Mouse (Mus musculus): Measurements from ENCODE around the gene Tgfb1.

The Tgfb1 gene

GRCm38 (mm10) chr7:25675405-25675804 lies 11.4 kb upstream of the Tgfb1 start:
- DNase-seq (ENCODE audit: low spot score): no peak

- peak; percentile 82 for DNase-seq (ENCODE audit: low spot score)
Measured at GRCm38 (mm10) chr7:25676085-25676781, 10.6 kb upstream of the Tgfb1 start.

- DNase-seq (ENCODE audit: low spot score): no peak
Measured at GRCm38 (mm10) chr7:25677013-25677412, 9.8 kb upstream of the Tgfb1 start.

DNA sequence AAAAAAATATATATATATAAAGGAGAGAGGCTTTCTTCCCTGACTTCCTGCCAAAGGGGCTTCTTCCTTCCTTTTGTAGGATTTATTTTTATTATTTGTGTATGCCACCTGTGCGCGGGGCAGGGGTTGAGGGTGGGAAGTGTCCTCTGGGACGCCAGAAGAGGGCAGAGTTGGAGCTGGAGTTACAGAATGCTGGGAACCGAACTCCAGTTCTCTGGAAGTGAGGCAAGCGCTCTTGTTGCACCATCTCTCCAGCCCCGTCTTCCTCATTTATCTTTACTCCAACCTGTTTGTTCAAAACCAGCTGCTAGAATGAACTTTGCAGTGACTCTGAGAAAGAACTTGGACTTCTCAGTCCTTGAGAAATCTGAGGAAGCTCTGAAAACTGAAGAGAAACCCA lies 6.8 kb upstream of the Tgfb1 start:
- no peak for DNase-seq (ENCODE audit: low spot score)

- peak; percentile 91 for DNase-seq (ENCODE audit: low spot score)
Measured at GRCm38 (mm10) chr7:25680514-25681258, 6.1 kb upstream of the Tgfb1 start, which contains the start of gene B9d2. Gene B9d2, plus strand, starts transcription at chr7:25680780.

DNA sequence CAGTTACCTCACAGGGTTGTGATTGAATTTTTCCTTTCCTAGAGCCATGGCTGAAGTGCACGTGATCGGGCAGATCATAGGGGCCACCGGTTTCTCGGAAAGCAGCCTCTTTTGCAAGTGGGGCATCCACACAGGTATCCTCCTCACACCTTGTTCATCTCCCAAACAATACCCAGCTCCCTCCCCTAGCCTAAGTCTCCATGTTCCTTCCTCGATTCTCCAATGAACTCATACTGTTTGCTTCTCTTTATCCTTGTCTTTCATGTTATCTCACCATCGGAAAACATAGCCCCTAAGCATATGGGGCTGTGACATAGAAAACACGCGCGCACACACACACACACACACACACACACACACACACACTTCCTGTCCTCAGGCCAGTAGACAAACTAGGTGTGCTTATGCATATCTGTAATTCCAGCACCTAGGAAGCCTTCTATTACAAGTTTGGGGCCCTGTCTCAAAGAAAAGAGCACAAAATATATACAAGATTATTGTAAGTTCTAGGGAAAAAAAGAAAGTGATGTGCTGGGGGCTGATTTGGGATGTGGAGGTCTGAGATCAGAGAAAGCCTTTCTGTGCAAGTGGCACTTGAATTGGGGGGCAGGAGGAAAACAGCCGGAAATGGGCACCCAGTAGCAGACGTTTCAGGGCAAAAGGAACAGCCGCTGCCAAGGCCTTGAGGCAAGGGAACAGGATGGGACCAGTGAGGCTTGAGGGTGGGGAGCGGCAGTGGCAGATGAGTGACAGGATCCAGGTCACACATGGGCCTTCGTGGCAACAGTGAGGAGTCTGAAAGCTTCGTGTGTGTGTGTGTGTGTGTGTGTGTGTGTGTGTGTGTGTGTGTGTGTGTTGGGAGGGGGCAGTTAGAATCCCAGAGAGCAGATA lies 5.2 kb upstream of the Tgfb1 start:
- no peak for DNase-seq (ENCODE audit: low spot score)

DNA sequence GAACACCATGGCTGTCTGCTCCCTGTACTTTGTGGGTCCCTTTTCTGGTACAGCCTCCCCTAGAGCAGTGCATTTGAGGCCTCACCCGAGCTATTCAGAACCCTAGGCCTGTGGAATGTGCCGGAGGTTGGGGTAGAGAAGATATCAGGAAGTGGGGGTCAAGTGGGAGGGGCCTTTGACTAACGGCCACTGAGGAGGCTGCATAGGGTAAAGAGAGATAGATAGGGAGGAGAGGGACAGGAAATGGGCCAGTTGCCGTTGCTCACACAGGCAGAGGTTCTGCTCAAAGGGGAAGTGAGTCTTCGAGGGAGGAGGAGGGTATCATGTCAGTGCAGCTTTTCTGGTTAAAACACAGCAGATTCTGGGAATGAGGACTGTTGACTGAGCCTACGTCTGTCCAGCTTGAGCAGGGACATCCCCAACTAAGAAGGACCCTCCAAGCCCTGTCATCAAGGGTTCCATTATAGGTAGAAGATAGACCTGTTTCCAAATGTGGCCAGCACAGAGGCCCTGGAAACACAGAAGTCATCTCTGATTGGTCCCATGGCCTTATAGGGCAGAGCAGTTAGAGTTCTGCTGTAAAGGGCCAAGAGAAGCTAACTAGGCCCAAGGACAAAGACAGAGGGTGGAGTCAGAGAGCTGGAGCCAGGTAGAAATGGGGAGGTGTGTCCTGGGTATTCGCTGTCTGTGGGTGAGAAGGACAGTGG lies 3.2 kb upstream of the Tgfb1 start:
- no peak for DNase-seq (ENCODE audit: low spot score)

- no peak for DNase-seq (ENCODE audit: low spot score)
Measured at GRCm38 (mm10) chr7:25684659-25685058, 2.1 kb upstream of the Tgfb1 start.

DNA sequence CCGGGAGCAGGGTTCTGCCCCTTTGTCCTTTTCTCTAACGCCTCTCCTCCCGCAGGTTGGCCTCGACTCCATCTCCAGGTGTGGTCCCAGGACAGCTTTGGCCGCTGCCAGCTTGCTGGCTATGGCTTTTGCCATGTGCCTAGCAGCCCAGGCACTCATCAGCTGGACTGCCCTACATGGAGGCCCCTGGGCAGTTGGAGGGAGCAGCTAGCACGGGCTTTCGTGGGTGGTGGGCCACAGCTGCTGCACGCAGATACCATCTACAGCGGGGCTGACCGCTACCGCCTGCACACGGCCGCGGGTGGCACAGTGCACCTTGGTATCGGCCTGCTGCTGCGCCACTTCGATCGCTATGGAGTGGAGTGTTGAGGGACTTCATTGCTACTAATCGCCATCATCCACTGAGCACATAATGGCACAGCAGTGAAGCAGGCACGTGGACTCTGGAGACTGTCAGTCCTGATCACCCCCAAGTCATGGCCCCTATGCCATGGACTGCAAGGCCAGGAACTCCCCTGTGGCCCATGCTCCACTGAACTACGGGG lies 804 bp upstream of the Tgfb1 start:
- no peak for DNase-seq (ENCODE audit: low spot score)

- DNase-seq (ENCODE audit: low spot score): no peak
Measured at GRCm38 (mm10) chr7:25687811-25688401, 1.1 kb downstream of the Tgfb1 start.

- no peak for DNase-seq (ENCODE audit: low spot score)
Measured at GRCm38 (mm10) chr7:25688810-25689586, 2.2 kb downstream of the Tgfb1 start.

GRCm38 (mm10) chr7:25689603-25690021 lies 2.8 kb downstream of the Tgfb1 start:
- DNase-seq (ENCODE audit: low spot score): no peak

DNA sequence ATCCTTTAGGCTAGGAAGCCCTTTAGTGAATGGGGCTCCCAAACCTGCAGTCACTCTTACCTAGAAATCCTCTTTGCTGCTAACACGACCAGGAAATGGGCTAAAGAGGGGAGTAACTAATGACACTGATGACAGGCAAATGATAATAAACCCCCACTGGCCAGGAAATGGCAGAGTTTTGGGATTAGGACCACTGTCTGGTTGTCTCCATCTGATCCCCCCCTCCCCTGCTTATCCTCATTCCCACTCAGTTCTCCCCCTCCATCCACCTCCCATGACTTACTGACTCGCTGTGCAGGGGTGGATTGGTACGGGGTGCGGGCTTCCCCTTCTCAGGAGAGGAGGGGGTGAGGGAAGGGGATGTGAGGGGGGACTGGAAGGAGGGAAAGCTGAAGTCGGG lies 3.2 kb downstream of the Tgfb1 start:
- no peak for DNase-seq (ENCODE audit: low spot score)

GRCm38 (mm10) chr7:25694104-25694503 lies 7.3 kb downstream of the Tgfb1 start:
- no peak for DNase-seq (ENCODE audit: low spot score)

GRCm38 (mm10) chr7:25699851-25700250 lies 13.0 kb downstream of the Tgfb1 start:
- DNase-seq (ENCODE audit: low spot score): no peak

GRCm38 (mm10) chr7:25700732-25701131 lies 13.9 kb downstream of the Tgfb1 start:
- DNase-seq (ENCODE audit: low spot score): no peak

GRCm38 (mm10) chr7:25702350-25702749 lies 15.5 kb downstream of the Tgfb1 start:
- DNase-seq (ENCODE audit: low spot score): no peak

GRCm38 (mm10) chr7:25703793-25704494 lies 17.1 kb downstream of the Tgfb1 start:
- no peak for DNase-seq (ENCODE audit: low spot score)

DNA sequence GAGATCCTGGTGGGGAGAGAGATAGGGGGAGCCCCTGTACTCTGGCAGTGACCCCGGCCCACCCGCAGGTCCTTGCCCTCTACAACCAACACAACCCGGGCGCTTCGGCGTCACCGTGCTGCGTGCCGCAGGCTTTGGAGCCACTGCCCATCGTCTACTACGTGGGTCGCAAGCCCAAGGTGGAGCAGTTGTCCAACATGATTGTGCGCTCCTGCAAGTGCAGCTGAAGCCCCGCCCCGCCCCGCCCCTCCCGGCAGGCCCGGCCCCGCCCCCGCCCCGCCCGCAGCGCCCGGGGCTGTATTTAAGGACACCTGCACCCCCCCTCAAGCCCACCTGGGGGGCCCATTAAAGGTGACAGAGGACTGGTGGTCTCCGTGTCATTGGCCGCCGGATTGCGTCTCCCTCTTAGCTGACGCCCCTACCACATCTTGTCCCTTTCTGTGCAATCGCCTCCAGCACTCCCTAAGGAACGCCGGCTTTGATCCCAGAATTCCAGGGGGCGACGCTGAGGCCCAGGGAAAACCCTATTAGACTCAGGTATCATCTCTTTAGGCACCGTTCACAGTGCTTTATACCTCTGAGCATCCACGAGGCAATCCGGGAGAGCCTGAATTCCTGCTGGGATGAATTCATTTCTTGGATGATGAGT lies 18.0 kb downstream of the Tgfb1 start:
- no peak for DNase-seq (ENCODE audit: low spot score)
